Mouse (Mus musculus): ENCODE data around the gene Lypd6b.

DNA sequence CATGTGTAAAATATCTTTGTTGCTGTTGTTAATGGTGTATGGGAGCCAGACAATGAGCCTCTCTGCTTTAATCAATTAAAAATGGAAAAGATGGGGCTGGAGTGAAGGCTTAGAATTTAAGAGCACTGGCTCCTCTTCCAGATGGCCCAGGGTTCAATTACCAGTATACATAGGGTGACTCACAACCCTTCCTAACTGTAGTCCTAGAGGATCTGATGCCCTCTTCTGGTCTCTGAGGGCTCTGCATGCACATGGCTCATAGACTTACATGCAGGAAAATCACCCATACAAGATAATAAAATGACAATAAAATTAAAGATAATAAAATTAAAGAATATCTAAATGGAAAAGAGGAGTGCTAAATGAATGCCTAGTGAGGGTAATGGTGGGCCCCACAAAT, 11.8 kb upstream of the Lypd6b start:
- no peak for TF ChIP-seq CTCF (IDR thresholded peaks at IDR 0.05; ENCODE audit: low read depth)
- TF ChIP-seq EP300 (IDR thresholded peaks at IDR 0.05; ENCODE audit: low read depth), result no peak

Data from heart, postnatal 0 days (tissue).